Mouse (Mus musculus) left cerebral cortex, adult 8-10 months (tissue): ENCODE measurements around the gene Hcls1. TPM values are rescaled to one million over a fixed set of nuclear protein-coding genes. Genes with fewer than 3 reads are reported as not detected.

Experiments
- DNase-seq, 2 experiments: peaks; one replicate each; pipeline ENCODE4 v3.0.0; 2022; ENCODE audit warnings: low spot score in 2 of 2
- total RNA-seq, 4 experiments: library from RNA; stranded (reverse); gene quantifications; 2 replicates each; pipeline ENCODE4 v1.2.4; 2022

Hcls1 gene
- total RNA-seq, 4 experiments from 2014 or later, result 3.6 to 13.4 (median 8.9) TPM

DNA sequence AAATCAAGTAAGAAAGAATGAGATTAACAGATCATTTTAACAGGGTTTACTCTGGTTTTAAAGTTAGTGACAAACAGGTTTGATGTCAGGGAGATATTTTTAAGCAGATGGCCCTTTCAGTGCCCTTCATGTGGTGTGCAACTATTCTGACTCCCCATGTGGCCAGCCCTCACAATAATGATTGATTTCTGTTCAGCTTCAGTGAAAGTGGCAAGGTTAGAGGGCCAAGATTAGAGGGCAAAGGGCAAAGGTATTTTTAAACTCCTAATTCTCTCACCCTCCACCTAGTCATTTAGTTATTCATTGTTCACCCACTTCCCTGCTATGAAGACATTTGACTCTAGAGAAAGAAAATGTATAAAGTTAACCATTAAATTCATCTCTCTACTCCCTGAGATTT is 53.3 kb downstream of the Hcls1 start:
- no peak for DNase-seq

DNA sequence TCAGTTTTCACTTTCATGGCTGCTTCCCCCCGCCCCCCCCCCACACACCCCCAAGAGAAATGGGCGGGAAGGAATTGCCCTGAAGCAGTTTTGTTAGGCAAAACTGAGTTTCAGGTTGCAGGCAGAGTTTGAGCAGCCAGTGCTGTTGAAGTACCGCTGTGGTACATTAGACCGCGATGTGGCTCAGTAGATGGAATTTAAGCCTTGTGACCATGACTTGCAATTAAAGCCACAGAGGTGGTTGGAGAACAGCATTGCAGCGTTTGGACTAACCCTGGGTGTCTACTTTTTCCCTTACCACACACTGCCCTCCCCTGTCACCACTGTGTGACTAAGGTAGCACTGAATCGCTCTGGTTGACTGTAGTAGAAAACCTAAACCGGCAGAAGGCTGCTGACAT is 54.7 kb downstream of the Hcls1 start:
- DNase-seq, result no peak

DNA sequence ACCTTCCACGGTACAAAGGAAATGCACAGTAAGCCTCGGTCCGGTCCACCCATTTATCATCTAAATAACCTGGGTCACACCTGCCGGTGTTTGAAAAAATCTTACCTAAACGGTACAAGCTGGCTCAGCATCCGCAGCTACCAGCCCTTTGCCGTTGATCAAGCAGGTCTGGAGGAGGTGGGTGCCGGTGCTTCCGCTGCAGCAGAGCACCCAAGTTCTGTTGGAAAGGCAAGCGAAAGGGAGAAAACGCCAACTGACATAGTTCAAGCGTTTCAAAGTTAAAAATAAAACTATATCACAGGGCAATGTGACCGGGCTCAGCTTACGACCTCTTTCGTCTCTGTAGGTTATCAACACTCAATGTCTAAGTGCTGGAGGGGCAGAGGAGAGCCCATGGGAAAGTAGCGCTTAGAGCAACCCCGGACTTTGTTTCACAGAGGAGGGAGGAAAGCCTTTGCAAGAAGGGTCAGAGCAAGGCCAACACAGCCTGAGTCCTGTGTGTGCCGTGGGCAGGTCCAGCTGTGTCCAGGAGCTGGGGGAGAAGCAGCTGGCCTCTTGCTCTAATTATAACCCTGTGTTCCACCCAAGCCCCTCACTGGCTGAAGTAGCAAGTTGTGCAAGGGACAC is 55.3 kb downstream of the Hcls1 start, which contains the start of gene Fbxo40:
Gene Fbxo40, minus strand, starts transcription at position 469 of the 627 bp plus-strand sequence.
- DNase-seq, result no peak

DNA sequence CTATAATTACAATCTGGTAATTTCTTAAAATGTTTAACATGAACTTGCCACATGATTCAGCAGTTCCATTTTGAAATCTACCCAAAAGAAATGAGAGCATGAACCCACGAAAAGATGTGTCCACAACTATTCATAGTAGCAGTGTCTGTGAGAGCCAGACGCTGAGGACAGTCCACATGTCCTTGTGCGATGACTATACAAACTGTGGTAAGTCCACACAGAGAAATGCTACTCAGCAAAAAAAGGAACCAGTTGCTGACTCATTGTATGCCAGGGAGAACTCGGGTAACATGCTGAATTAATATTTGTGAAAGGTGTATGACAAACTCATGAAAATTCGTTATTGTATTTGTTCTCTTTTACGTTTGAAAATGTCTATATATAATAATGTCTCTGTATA is 62.9 kb downstream of the Hcls1 start:
- DNase-seq, result no peak

DNA sequence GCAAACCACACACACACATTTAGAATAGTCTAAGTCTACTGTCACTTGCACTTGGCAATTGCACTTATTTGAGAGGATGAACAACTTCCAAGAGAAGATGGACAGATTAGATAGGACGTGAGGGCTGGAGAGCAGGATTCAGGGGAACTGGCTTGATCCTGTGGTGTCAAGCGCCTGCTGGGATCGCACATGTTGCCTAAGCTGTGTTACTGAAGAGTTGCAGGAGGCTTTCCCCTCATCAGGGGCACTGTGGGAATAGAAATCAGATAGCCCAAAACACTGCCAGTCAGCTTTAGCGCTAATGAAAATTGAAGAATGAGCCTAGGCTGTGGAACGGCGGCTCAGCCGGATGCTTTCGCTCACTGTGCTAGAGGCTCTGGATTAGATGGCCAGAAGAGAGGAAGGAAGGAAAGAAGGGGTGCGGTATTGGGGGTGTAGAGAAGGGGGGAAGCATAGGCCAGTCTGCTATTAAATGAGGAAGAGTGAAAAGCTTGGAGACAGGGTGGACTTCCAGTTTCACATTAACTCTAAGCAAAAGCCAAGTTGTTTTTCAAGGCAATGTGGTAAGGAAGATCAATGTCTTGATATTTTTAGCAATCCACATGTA is 64.7 kb downstream of the Hcls1 start:
- no peak for DNase-seq

DNA sequence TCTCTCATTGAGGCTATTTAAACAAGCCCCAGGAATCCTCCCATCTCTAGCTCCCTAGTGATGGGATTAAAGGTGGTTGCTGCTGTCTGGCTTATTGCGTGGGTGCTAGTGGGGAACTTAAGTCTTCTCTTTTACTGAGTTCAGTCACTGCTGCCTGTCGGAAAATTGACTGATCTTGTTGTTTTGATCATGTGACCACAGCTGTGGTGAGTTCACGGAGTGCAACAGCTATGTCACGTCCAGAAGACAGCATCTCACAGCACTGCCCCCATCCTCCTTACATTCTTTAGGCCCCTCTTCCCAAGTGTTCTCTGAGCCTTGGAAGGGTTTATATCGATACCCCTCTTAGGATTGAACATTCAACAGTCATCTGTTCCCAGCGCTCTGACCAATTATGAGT is 74.5 kb downstream of the Hcls1 start:
- DNase-seq, result no peak

DNA sequence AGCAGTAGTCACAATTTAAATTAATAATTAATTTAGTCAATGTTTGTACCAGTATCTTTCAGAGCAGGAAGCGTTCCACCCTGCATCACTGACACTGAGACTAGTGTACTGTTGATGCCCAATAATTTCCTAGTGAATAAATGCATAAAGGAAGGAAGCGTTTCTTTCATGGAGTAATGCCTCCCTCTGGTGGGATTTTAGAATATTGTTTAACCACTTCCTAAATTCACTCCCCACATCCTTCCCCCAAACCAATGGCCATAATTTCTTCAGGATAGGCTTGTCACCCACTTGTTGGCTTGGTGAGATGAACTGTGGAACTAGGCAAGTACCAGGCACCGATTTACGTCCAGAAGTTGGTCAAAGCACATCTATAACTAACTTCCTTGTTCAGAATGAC is 75.6 kb downstream of the Hcls1 start:
- DNase-seq, result peak; percentile 7 to 8

DNA sequence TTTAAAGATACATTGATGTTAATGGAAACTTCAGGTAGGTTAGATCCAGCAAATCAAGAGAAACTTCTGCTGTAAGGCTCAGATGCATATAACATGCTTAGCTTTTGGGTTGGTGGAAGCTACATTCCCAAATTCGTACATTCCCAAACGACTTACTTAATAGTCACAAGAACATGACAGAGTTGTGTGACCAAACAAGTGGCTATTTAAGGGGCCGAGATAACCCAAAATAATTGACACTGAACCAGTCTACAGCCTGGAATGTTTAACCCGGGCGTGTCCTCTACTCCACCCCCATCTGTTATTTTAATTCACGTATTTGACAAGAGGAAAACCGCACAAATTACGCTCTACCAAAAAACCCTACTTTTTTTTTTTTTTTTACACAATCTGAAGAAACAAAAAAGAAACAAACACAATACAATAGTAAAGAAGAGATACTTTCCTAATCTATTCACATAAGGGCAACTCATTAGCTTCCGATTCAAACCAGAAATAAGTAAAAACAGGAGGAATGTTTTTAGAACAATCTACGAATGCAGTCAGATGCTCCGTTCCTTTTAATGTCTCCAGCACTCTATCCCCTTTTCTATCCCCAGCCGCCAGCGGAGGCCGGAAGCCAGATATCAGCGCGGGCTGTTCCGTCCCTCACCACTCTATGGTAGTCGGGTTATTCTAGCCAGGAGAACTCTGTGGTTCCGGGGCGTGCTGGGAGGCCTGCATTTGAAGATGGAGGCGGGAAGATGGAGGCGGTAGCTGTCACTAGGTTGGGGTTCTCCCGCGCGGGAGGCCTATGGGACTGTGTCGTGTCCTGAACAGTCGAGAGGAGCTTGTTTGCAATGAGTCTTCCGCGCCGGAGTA is 76.5 kb downstream of the Hcls1 start, which contains the start of gene Polq:
Gene Polq, plus strand, starts transcription at position 726 of the 861 bp plus-strand sequence.
- peak; percentile 85 to 86 for DNase-seq

DNA sequence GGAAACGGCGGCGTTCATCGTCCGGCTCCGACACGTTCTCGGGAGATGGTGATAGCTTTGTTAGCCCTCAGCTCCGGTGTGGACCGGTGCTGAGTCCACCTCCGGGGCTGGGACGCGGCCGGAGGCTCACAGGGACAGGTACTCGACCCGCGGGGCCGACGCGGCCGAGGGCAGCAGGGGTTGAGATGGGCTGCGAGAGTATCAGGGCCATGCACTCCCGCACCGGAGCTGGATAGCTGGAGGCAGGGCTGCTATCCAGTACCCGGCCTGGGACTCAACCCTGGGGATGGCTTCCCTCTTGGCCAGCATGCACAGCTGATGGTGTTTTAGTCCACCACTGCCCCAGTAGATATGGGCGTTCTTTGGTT is 77.1 kb downstream of the Hcls1 start:
- DNase-seq, result no peak

DNA sequence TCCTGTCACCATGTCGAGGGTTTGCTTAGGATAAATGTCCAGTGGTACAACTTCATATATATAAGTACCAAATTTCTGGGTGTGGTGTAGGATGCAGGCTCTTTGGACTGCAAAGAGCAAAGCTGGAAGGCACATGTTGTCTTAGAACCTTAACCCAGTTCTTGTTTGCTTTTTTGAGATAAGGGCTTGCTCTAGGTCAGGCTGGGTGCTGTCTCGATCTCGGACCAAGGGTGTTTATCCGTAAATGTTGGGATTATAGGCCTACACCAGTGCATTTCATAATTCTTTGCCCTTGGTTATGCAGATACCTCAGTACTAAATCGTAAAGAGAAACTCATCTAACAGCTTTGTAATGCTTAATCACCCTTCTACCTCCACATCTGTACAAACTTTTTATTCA is 77.6 kb downstream of the Hcls1 start:
- DNase-seq, result no peak

Other genes with a start within 250 kb of the Hcls1 start
- gene Ildr1, start 241.0 kb upstream of the Hcls1 start, total RNA-seq, result under 1 TPM; 0.13 to 0.57 (median 0.20) TPM
- 10 to 100 TPM; 28.4 to 42.2 (median 32.1) TPM for gene Slc15a2, start 150.0 kb upstream of the Hcls1 start, total RNA-seq
- gene Iqcb1, start 106.6 kb upstream of the Hcls1 start, total RNA-seq, result 10 to 100 TPM; 48.5 to 55.7 (median 52.4) TPM
- 1 to 10 TPM in 2 of 4 experiments, under 1 TPM in 2; 0.70 to 1.7 (median 1.2) TPM for gene Eaf2, start 60.0 kb upstream of the Hcls1 start, total RNA-seq
- 10 to 100 TPM; 69.1 to 87.5 (median 73.6) TPM for gene Golgb1, start 59.8 kb upstream of the Hcls1 start, total RNA-seq
- under 1 TPM; 0.11 to 0.39 (median 0.32) TPM for gene Fbxo40, start 55.5 kb downstream of the Hcls1 start, total RNA-seq
- 1 to 10 TPM; 1.1 to 2.6 (median 1.2) TPM for gene Polq, start 76.8 kb downstream of the Hcls1 start, total RNA-seq